Mouse (Mus musculus): Measurements from ENCODE around the gene Ube2r2. TPM values are rescaled to one million over a fixed set of nuclear protein-coding genes. Genes with fewer than 3 reads are reported as not detected.

The Ube2r2 gene
- polyA plus RNA-seq, 1 experiment = 129 TPM

DNA sequence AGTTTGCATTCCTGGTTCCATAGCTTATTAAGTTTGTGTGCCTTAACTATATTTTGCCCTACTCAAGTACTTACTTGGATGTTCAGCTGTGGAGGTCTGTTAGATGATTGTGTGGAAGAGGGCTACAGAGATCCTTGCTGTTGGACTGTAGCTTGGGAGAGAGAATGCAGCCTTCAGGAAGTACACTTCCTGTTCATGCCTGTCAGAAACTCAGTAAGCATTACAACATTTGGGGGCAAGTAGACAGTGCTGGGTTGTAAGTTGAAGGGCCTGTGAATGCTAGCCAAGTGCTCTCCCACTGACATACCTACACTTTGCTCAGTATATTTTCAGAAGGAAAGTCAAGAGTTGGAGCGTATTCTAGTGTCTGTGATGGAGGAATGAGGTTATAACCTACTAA is 22.7 kb downstream of the Ube2r2 start:
- no peak for TF ChIP-seq POLR2A (IDR thresholded peaks at IDR 0.05; ENCODE audit: extremely low read depth, insufficient read depth, low read length)
- no peak for TF ChIP-seq CTCF (IDR thresholded peaks at IDR 0.05; ENCODE audit: extremely low read depth, insufficient read depth, low read length)
- no peak overlapping the region for H3K27ac ChIP-seq (ENCODE audit: insufficient read depth, low read length)
- H3K4me1 ChIP-seq (ENCODE audit: control insufficient read depth, insufficient read depth, low read length) = no peaks in the 10 kb centered on the region
- no peak overlapping the region for H3K4me3 ChIP-seq (ENCODE audit: insufficient read depth, low read length)

DNA sequence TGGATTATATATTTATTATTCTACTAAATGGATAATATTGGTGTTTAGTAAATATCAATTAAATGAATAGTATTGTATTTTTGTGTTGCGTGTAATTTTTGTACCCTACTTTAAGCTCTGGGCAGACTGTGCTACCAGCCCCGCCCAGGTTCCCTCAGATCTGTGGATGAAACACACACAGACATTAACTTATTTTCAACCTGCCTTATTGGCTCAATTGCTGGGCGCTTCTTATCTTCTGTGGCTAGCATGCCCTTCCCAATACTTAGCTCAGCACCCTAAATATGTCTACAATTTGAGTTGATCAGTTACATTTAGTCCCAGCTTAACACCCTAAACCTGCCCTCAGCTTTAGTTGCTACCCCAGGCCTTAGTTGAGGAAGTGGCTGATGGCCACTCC is 25.7 kb downstream of the Ube2r2 start:
- no peak for TF ChIP-seq CTCF (IDR thresholded peaks at IDR 0.05; ENCODE audit: extremely low read depth, insufficient read depth, low read length)
- no peak for TF ChIP-seq POLR2A (IDR thresholded peaks at IDR 0.05; ENCODE audit: extremely low read depth, insufficient read depth, low read length)
- no peaks in the 10 kb centered on the region; the same call in 1 of the 2 replicates for H3K4me1 ChIP-seq (ENCODE audit: control insufficient read depth, insufficient read depth, low read length)
- no peak overlapping the region for H3K4me3 ChIP-seq (ENCODE audit: insufficient read depth, low read length)
- H3K27ac ChIP-seq (ENCODE audit: insufficient read depth, low read length) = no peak overlapping the region

DNA sequence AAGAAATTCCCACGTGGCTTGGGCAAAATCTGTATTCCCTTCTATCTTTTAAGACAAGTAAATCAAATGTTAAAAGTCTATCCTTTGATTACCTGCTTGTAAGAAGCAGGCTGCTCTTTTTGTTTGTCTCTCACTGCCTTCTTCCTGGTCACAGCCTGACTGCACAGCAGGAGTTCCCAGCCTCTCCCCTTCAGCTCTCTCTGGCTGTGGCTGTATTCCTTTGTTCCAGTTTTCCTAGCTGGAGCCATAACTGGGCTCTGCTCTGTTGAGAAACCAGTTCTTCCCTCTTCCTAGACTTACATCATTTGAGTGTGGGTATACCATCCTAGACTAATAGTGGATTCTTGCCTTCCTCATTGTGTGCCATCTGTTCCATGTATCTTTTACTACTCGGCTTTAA is 29.4 kb downstream of the Ube2r2 start:
- TF ChIP-seq POLR2A (IDR thresholded peaks at IDR 0.05; ENCODE audit: extremely low read depth, insufficient read depth, low read length) = no peak
- no peak for TF ChIP-seq CTCF (IDR thresholded peaks at IDR 0.05; ENCODE audit: extremely low read depth, insufficient read depth, low read length)
- Histone ChIP-seq H3K27ac (ENCODE audit: insufficient read depth, low read length) (no peak overlapping the region), H3K4me1 (ENCODE audit: control insufficient read depth, insufficient read depth, low read length) (no peaks in the 10 kb centered on the region; the same call in 1 of the 2 replicates), H3K4me3 (ENCODE audit: insufficient read depth, low read length) (no peak overlapping the region)

DNA sequence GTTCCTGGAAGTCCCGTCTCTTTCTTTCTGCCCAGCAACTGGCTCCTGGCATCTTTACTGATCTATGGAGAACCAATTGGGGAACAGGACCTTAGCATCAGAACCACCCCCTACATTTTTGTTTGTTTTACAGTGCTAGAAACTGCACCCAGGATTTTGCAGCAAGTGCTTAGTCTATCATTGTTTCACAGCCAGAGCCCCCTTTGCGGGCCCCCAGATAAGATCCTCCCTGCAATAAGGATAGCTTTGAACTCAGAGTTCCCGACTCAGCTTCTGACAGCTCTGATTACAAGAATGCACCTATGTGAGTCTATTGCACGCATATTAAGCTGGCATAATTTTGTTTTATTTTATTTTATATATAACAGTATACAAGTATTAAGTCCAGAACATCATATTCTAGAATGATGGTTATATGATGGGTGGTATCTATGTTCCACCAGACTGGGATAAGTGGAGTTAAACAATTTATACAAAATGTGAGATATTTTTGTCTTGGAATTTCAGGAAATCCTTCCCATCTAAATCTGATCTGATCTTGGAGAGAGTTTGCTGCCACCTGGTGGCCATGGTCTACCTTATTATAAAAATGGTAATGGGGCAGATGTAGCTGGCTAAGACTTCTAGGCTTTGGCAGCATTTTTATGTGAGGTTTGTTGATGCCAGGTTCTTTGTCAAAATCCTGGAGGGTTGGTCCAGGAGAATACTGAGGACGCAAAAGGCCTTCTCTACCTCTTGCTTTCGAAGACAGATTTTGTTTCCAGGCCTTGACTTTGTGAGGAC is 30.3 kb downstream of the Ube2r2 start:
- Histone ChIP-seq H3K4me3 (ENCODE audit: insufficient read depth, low read length) (no peak overlapping the region), H3K27ac (ENCODE audit: insufficient read depth, low read length) (no peak overlapping the region), H3K4me1 (ENCODE audit: control insufficient read depth, insufficient read depth, low read length) (no peaks in the 10 kb centered on the region; the same call in 1 of the 2 replicates)
- TF ChIP-seq CTCF (IDR thresholded peaks at IDR 0.05; ENCODE audit: extremely low read depth, insufficient read depth, low read length) (peak; percentile 52; the same call in 1 of the 2 replicates), POLR2A (IDR thresholded peaks at IDR 0.05; ENCODE audit: extremely low read depth, insufficient read depth, low read length) (no peak)

DNA sequence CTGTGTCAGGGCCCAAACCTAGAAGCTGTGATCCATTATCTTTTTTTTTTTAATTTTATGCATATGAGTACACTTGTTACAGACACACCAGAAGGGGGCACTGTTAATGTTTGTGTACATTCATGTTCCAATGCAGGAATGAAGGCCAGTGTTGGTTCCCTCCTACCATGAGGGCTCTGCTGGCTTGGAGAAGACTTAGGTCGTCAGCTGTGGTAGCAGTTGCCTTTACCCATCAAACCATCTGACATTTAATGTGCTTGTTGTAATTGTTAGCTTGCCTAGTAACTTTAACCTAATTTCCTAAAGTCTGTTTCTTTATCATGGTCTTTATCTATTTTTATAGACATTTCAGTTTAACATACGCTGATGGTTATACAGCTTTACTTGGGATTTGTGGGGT is 35.4 kb downstream of the Ube2r2 start:
- TF ChIP-seq CTCF (IDR thresholded peaks at IDR 0.05; ENCODE audit: extremely low read depth, insufficient read depth, low read length) (no peak), POLR2A (IDR thresholded peaks at IDR 0.05; ENCODE audit: extremely low read depth, insufficient read depth, low read length) (no peak)
- Histone ChIP-seq H3K27ac (ENCODE audit: insufficient read depth, low read length) (no peak overlapping the region), H3K4me1 (ENCODE audit: control insufficient read depth, insufficient read depth, low read length) (peaks cover 2% of the 10 kb centered on the region; the same call in 1 of the 2 replicates), H3K4me3 (ENCODE audit: insufficient read depth, low read length) (no peak overlapping the region)

DNA sequence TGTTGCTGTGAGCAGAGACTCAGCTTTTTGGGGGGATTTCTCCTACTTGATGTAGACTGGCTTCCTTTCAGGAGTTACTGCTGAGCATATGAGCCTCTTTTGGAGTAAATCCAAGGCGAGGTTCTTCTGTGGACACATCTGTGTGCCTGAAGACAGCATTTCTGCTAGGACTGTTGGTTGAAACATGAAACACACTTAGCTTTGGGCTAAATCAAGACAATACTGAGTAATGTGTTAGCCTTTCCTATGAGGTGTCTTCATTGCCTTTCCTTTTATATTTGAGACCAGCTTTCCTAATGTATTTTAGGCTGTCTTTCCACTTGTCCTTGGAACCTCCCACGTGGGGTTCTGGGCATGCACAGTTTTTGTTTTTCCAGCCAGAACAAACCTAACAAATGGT is 39.1 kb downstream of the Ube2r2 start:
- no peak for TF ChIP-seq POLR2A (IDR thresholded peaks at IDR 0.05; ENCODE audit: extremely low read depth, insufficient read depth, low read length)
- no peak for TF ChIP-seq CTCF (IDR thresholded peaks at IDR 0.05; ENCODE audit: extremely low read depth, insufficient read depth, low read length)
- 0 out of 2 replicates have a peak, but pooled peaks cover 2% of the 10 kb centered on the region for H3K4me1 ChIP-seq (ENCODE audit: control insufficient read depth, insufficient read depth, low read length)
- H3K4me3 ChIP-seq (ENCODE audit: insufficient read depth, low read length) = no peak overlapping the region
- no peak overlapping the region for H3K27ac ChIP-seq (ENCODE audit: insufficient read depth, low read length)

DNA sequence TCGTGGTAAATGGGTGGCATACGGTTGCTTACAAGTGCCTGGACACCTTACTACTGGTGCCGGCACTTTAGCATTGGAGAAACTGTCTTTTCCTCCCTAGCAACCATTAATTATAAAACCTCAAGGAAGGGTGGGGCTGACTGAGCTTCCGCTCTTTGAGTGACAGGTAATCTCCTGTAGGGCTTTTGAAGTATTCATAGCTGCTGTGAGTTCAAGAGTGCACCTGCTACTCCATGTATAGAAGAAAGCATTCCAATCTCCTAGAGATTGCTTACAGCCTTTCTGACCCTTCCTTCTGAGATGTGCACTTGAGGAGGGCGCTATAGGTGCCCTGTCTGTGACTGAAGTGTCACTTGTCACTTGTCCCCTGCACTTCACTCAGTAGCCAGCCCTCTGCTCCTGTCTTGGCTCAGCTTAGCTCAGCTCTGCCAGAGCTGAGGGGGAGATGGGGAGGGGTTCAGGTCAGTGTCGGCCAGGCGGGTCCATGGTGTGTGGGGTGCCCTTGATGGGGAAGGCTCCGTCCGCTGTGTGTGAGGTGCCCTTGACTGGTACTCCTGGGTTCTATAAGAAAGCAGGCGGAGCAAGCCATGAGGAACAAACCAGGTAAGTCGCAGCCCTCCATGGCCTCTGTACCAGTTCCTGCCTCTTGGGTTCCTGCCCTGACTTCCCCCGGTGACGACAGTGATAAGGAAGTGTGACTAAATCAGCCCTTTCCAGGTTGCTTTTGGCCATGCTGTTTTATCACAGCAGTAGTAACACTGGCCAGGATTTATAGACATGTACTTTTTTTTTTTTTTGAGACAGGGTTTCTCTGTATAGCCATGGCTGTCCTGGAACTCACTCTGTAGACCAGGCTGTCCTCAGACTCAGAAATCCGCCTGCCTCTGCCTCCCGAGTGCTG is 44.5 kb downstream of the Ube2r2 start:
- TF ChIP-seq POLR2A (IDR thresholded peaks at IDR 0.05; ENCODE audit: extremely low read depth, insufficient read depth, low read length) (no peak), CTCF (IDR thresholded peaks at IDR 0.05; ENCODE audit: extremely low read depth, insufficient read depth, low read length) (no peak)
- Histone ChIP-seq H3K27ac (ENCODE audit: insufficient read depth, low read length) (no peak overlapping the region; the same call in 1 of the 2 replicates), H3K4me3 (ENCODE audit: insufficient read depth, low read length) (no peak overlapping the region), H3K4me1 (ENCODE audit: control insufficient read depth, insufficient read depth, low read length) (0 out of 2 replicates have a peak, but pooled peaks cover 2% of the 10 kb centered on the region)

DNA sequence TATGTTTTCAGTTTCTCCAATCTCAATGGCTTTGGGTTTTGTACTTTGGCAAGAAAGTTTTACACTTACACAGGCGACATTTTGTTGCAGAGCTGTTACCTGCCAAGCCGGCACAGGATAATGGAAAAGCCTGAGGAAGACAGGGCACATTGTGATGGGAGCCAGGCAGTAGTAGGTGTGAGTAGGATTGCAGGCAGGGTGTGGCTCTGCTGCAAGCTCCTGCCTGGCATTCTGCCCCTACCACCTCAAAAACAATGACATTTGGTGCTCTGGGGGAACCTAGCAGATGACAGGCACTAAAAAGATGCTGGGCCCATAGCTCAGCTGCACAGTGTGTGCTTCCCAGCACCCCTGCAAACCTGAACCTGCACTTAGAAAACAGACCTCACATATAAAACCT is 54.3 kb downstream of the Ube2r2 start:
- TF ChIP-seq POLR2A (IDR thresholded peaks at IDR 0.05; ENCODE audit: extremely low read depth, insufficient read depth, low read length) = no peak
- no peak for TF ChIP-seq CTCF (IDR thresholded peaks at IDR 0.05; ENCODE audit: extremely low read depth, insufficient read depth, low read length)
- no peak overlapping the region for H3K27ac ChIP-seq (ENCODE audit: insufficient read depth, low read length)
- H3K4me3 ChIP-seq (ENCODE audit: insufficient read depth, low read length) = no peak overlapping the region
- H3K4me1 ChIP-seq (ENCODE audit: control insufficient read depth, insufficient read depth, low read length) = 0 out of 2 replicates have a peak, but pooled peaks cover 4% of the 10 kb centered on the region

All from cortical plate, adult 2 months (tissue).